Mouse (Mus musculus): ENCODE data around the gene Slc24a4. TPM values are rescaled to one million over a fixed set of nuclear protein-coding genes. Genes with fewer than 3 reads are reported as not detected.

Gene Slc24a4
- polyA plus RNA-seq, 1 experiment: 25.7 TPM

DNA sequence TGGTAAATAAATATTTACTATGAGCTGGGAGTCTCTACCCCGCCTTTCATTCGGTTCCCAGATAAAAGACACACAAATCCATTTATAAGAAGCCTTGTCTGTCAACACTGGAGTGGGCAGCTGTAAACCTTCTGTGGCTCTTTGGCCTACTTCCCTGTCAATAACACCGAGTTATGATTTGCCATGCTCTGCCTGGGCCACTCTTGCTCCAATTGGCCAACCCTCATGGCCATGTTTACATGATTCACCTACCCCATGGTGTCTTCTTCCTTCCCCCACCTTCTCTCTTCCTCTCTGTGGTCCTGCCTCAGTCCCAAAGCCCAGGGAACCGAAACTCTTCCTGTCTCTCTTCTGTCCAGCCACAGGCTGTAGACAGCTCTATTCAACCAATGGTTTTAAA, 168.4 kb downstream of the Slc24a4 start:
- TF ChIP-seq CTCF (IDR thresholded peaks at IDR 0.05; ENCODE audit: extremely low read depth, insufficient read depth, low read length) (no peak), POLR2A (IDR thresholded peaks at IDR 0.05; ENCODE audit: extremely low read depth, insufficient read depth, low read length) (no peak)
- Histone ChIP-seq H3K4me1 (ENCODE audit: control insufficient read depth, insufficient read depth, low read length) (no peaks in the 10 kb centered on the region), H3K27ac (ENCODE audit: insufficient read depth, low read length) (no peak overlapping the region), H3K4me3 (ENCODE audit: insufficient read depth, low read length) (no peak overlapping the region)

DNA sequence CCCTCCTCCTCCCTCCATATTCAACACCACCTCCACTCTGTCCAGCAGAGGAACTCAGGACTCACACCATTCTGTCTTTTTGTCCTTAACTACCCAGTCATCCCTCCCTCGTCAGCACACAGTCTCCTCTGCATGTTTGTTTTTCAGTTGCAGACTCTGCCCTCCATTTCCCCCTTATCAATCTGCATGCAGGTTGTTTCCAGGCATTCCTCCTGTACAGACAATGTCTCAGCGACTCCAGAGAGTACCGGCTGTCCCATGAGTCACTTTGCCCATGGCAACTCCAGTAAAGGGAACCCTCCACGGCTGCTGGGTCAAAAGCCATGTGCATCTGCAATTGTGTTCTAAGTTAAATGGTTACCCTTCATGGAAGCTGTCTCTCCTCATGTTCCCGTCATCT, 170.7 kb downstream of the Slc24a4 start:
- Histone ChIP-seq H3K27ac (ENCODE audit: insufficient read depth, low read length) (no peak overlapping the region), H3K4me3 (ENCODE audit: insufficient read depth, low read length) (no peak overlapping the region), H3K4me1 (ENCODE audit: control insufficient read depth, insufficient read depth, low read length) (peaks cover 4% of the 10 kb centered on the region)
- TF ChIP-seq POLR2A (IDR thresholded peaks at IDR 0.05; ENCODE audit: extremely low read depth, insufficient read depth, low read length) (no peak), CTCF (IDR thresholded peaks at IDR 0.05; ENCODE audit: extremely low read depth, insufficient read depth, low read length) (no peak)

DNA sequence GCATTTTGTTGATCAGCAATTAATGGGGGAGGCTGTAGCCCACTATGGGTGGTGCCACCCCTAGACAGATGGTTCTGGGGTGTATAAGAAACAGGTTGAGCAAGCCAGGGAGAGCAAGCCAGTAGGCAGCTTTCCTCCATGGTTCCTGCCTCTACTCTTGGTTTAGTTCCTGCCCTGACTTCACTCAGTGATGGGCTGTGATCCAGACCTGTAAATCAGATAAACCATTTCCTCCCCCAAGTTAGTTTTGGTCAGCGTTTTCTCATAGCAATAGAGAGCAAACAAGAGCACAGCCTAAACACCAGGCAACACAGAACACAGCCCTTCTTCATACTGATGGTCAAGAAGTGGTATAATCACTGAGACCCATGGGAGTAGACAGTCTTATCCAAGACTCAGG, 173.1 kb downstream of the Slc24a4 start:
- Histone ChIP-seq H3K4me3 (ENCODE audit: insufficient read depth, low read length) (no peak overlapping the region), H3K4me1 (ENCODE audit: control insufficient read depth, insufficient read depth, low read length) (peaks cover 4% of the 10 kb centered on the region), H3K27ac (ENCODE audit: insufficient read depth, low read length) (no peak overlapping the region; the same call in 1 of the 2 replicates)
- TF ChIP-seq CTCF (IDR thresholded peaks at IDR 0.05; ENCODE audit: extremely low read depth, insufficient read depth, low read length) (no peak), POLR2A (IDR thresholded peaks at IDR 0.05; ENCODE audit: extremely low read depth, insufficient read depth, low read length) (no peak)

DNA sequence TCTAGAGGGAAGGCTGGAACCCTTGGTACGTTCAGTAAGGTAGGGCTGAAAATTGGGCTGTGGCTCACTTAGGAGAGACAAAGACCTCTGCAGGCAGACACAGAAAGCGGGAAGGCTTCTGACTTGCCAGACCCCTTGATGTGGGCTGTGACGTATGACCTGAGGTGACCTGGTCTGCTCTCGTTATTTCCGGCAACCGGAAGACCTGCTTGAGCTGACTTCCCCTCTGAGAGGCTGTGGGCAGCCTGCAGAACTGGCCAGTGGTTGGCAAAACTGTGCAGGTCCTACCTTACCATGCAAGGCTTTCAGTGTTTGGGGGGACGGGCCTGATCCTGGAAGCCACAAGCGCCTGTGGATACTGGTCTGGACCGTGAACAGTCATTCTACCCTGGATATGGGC, 173.8 kb downstream of the Slc24a4 start:
- Histone ChIP-seq H3K27ac (ENCODE audit: insufficient read depth, low read length) (no peak overlapping the region; the same call in 1 of the 2 replicates), H3K4me1 (ENCODE audit: control insufficient read depth, insufficient read depth, low read length) (peaks cover 8% of the 10 kb centered on the region), H3K4me3 (ENCODE audit: insufficient read depth, low read length) (no peak overlapping the region)
- TF ChIP-seq POLR2A (IDR thresholded peaks at IDR 0.05; ENCODE audit: extremely low read depth, insufficient read depth, low read length): no peak
- no peak for TF ChIP-seq CTCF (IDR thresholded peaks at IDR 0.05; ENCODE audit: extremely low read depth, insufficient read depth, low read length)

DNA sequence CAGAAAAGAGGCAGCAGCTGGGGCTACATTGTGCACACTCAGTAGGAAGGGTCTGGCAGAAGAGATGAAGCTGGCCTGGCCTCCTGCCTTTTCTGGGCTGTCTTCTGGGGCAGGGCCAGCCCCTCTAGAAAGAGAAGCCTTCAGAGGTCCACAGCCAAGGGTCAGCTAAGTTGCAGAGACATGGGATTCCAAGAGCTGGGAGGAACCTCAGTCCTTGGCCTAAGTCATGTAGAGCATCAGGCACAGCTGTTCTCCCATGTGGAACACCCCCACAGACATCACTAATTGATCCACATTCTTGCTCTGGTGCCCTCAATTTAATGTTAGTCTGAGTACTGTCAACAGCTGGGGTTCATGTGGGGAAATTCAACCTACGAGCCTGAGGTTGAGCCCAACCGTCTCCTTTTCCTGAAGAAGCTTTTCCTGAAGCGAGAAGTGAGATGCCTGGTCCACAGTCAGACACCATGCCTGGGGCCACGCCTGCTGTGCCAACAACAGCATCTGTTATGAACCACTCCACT, 174.4 kb downstream of the Slc24a4 start:
- TF ChIP-seq CTCF (IDR thresholded peaks at IDR 0.05; ENCODE audit: extremely low read depth, insufficient read depth, low read length) (no peak), POLR2A (IDR thresholded peaks at IDR 0.05; ENCODE audit: extremely low read depth, insufficient read depth, low read length) (no peak)
- peak overlapping the region; percentile 74; the same call in 1 of the 2 replicates for H3K27ac ChIP-seq (ENCODE audit: insufficient read depth, low read length)
- peaks cover 11% of the 10 kb centered on the region for H3K4me1 ChIP-seq (ENCODE audit: control insufficient read depth, insufficient read depth, low read length)

DNA sequence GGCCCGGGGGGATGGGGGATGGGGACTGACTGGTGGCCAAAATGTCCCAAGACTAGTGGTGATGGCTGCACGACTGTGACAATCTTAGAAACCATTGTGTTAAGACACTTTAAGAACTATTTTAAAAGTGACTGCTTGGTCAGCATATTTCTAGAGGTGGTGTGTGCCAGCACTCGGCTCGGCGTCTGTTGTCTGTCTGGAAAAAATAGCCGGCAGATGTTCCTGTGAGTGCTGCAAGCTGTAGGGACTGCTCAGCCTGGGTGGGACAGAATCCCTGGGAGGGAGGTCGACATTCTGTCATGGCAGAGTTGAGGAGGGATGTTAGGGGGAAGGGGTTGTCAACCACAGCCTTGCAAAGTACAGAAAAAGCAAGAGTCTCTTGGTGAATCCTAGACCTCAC, 175.3 kb downstream of the Slc24a4 start:
- H3K4me3 ChIP-seq (ENCODE audit: insufficient read depth, low read length): no peak overlapping the region
- TF ChIP-seq CTCF (IDR thresholded peaks at IDR 0.05; ENCODE audit: extremely low read depth, insufficient read depth, low read length): no peak
- no peak for TF ChIP-seq POLR2A (IDR thresholded peaks at IDR 0.05; ENCODE audit: extremely low read depth, insufficient read depth, low read length)
- no peak overlapping the region for H3K27ac ChIP-seq (ENCODE audit: insufficient read depth, low read length)
- H3K4me1 ChIP-seq (ENCODE audit: control insufficient read depth, insufficient read depth, low read length): peaks cover 13% of the 10 kb centered on the region

More for the DNA sequence above, 174.4 kb downstream of the Slc24a4 start:
- no peak overlapping the region for H3K4me3 ChIP-seq (ENCODE audit: insufficient read depth, low read length)

DNA sequence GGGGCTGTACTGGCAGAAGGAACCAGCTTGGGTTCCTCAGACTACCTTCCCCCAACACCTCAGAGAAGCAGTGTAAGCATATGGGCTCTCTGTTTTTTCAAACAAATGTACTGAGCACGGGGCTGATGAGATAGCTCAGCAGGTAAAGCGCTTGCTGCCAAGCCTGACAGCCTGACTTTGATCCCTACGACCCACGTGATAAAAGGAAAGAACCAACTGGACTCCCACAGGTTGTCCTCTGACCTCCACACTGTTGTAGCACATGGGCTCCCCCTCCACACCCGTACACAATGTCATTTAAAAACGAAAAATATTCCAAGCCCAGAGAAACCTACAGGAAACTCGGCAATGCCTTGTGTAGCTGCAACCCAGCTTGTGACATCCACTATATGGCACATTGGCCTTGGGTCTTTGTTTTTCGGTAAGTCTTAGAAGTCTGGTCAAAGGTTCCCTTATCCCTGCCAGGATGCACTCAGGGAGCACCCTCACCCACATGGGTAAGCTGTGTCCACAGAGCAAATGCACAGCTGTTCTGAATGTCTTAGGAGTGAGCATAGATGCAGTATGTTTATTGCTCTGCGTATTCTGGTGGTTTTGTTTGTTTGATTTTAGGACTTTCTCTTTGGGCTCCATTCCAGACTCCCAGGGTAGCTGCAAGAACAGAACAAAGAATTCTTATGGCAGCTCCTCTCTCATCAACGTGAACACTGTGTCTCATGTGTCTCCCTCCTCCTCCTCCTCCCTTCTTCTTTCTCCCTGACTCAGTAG, 176.7 kb downstream of the Slc24a4 start:
- TF ChIP-seq CTCF (IDR thresholded peaks at IDR 0.05; ENCODE audit: extremely low read depth, insufficient read depth, low read length) (no peak), POLR2A (IDR thresholded peaks at IDR 0.05; ENCODE audit: extremely low read depth, insufficient read depth, low read length) (no peak)
- Histone ChIP-seq H3K27ac (ENCODE audit: insufficient read depth, low read length) (no peak overlapping the region), H3K4me3 (ENCODE audit: insufficient read depth, low read length) (no peak overlapping the region), H3K4me1 (ENCODE audit: control insufficient read depth, insufficient read depth, low read length) (peaks cover 15% of the 10 kb centered on the region)

DNA sequence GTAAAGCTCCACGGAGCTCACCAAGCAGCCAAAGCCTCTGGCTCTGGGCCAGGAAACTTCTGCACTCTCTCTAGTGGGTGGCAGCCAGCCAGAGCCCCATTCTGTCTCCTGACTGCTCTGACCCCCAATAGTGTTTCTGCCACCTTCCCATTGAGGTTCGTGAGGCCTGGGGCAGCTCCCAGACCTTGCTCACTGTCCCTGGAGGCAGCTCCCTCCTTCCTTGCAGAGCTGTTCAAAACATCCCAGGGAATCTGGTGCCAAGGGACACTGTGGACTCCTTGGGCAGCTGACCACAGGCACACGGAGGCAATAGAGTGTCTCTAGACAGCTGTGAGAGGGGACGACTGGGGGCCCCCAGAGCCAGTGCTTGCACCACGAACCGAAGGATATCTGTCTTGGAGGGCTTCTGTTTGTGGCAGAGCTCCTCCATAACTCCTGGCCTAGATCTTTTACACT, 179.5 kb downstream of the Slc24a4 start:
- Histone ChIP-seq H3K4me1 (ENCODE audit: control insufficient read depth, insufficient read depth, low read length) (peaks cover 12% of the 10 kb centered on the region), H3K27ac (ENCODE audit: insufficient read depth, low read length) (no peak overlapping the region), H3K4me3 (ENCODE audit: insufficient read depth, low read length) (no peak overlapping the region)
- TF ChIP-seq CTCF (IDR thresholded peaks at IDR 0.05; ENCODE audit: extremely low read depth, insufficient read depth, low read length) (no peak), POLR2A (IDR thresholded peaks at IDR 0.05; ENCODE audit: extremely low read depth, insufficient read depth, low read length) (no peak)

DNA sequence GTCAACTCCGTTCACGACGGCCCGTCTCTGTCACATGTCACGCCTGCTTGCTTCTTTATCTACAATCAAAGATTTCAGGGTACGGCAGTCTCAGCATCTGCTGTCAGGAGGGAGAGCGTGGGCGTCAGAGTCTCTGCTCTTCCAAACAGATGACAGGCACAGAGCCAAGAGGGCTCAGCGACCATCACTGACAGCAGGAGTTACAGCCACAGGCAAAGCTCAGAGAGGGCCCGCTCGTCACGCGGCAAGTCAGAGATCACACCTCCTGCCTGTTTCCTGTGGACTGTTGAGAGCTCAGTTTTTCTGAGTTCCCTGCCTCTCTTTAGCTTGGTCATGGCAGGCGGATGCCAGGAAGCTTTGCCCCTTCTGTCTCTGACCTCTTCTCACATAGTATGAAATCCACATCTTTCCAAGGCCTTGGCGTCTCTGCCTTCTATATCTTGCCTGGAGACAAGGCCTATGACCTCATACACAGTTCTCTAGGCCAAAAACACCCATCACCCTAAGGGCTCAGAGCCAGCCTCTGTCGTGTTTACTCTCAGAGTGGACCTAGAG, 180.0 kb downstream of the Slc24a4 start:
- peaks cover 12% of the 10 kb centered on the region for H3K4me1 ChIP-seq (ENCODE audit: control insufficient read depth, insufficient read depth, low read length)
- H3K27ac ChIP-seq (ENCODE audit: insufficient read depth, low read length): no peak overlapping the region
- TF ChIP-seq POLR2A (IDR thresholded peaks at IDR 0.05; ENCODE audit: extremely low read depth, insufficient read depth, low read length) (no peak), CTCF (IDR thresholded peaks at IDR 0.05; ENCODE audit: extremely low read depth, insufficient read depth, low read length) (no peak)
- no peak overlapping the region for H3K4me3 ChIP-seq (ENCODE audit: insufficient read depth, low read length)

Measured in cortical plate, adult 2 months (tissue).